Mouse (Mus musculus) kidney, adult 2 months (tissue): Measurements from ENCODE around the gene Map3k20.

Experiments used
- CTCF ChIP-seq: fragments of 200-500 bp; conservative IDR thresholded peaks from 2 replicates; pipeline ENCODE4 v1.5.1; 2011; ENCODE audit warnings: low read depth, mild to moderate bottlenecking, control low read depth, low read length, moderate library complexity, mixed read lengths; ENCODE audit not compliant: insufficient read depth, insufficient read length
- POLR2A ChIP-seq: fragments of 200-500 bp; IDR thresholded peaks from one replicate; pipeline ENCODE4 v1.6.1; 2011; ENCODE audit warnings: low read depth, low read length, control low read depth

GRCm38 (mm10) chr2:72416095-72417080 is 131.0 kb downstream of the Map3k20 start:
- no peak for TF ChIP-seq CTCF
- TF ChIP-seq POLR2A: no peak
